Mouse (Mus musculus) limb, embryonic 14.5 days (tissue): Measurements from ENCODE around the gene Gm6793. TPM values are rescaled to one million over a fixed set of nuclear protein-coding genes. Genes with fewer than 3 reads are reported as not detected.

Experiments
- ATAC-seq: fragments of 200-750 bp; cut with Nextera tagmentation; 2 replicates; pipeline ENCODE4 v1.8.0; 2017; ENCODE audit warnings: low read depth, moderate number of reproducible peaks, moderate TSS enrichment; ENCODE audit not compliant: low FRiP score
- DNase-seq: peaks from one replicate; pipeline ENCODE4 v3.0.0-alpha.2; 2015; ENCODE audit warnings: low spot score
- H3K27ac ChIP-seq: fragments of 300-500 bp; sonication (generic); replicated peaks from 2 replicates; pipeline ENCODE4 v1.5.1; 2014; ENCODE audit warnings: low read depth, mild to moderate bottlenecking, low read length, moderate library complexity, mixed read lengths
- H3K27me3 ChIP-seq: fragments of 300-500 bp; sonication (generic); 2 replicates; pipeline ENCODE4 v1.6.1; 2014; ENCODE audit warnings: low read length, mixed read lengths; ENCODE audit not compliant: control insufficient read depth, insufficient read depth
- H3K36me3 ChIP-seq: fragments of 300-500 bp; sonication (generic); 2 replicates; pipeline ENCODE4 v1.6.1; 2014; ENCODE audit warnings: mild to moderate bottlenecking, low read length, moderate library complexity, mixed read lengths; ENCODE audit not compliant: control insufficient read depth, insufficient read depth
- H3K4me1 ChIP-seq: fragments of 300-500 bp; sonication (generic); 2 replicates; pipeline ENCODE4 v1.6.1; 2014; ENCODE audit warnings: antibody characterized with exemption, low read length, mixed read lengths; ENCODE audit not compliant: control insufficient read depth, insufficient read depth
- H3K4me2 ChIP-seq: fragments of 300-500 bp; sonication (generic); replicated peaks from 2 replicates; pipeline ENCODE4 v1.6.1; 2014; ENCODE audit warnings: low read depth, mild to moderate bottlenecking, low read length, moderate library complexity; ENCODE audit not compliant: severe bottlenecking
- H3K4me3 ChIP-seq: fragments of 300-500 bp; sonication (generic); replicated peaks from 2 replicates; pipeline ENCODE4 v1.5.1; 2014; ENCODE audit warnings: low read length
- H3K9ac ChIP-seq: fragments of 300-500 bp; sonication (generic); 2 replicates; pipeline ENCODE4 v1.6.1; 2014; ENCODE audit warnings: mild to moderate bottlenecking, low read depth, low read length, moderate library complexity; ENCODE audit not compliant: severe bottlenecking
- H3K9me3 ChIP-seq: fragments of 300-500 bp; sonication (generic); 2 replicates; pipeline ENCODE4 v1.6.1; 2016; ENCODE audit warnings: low read length; ENCODE audit not compliant: control insufficient read depth
- POLR2A ChIP-seq: fragments of 200-500 bp; IDR thresholded peaks from 2 replicates; pipeline ENCODE4 v1.8.0; 2012; ENCODE audit warnings: inconsistent platforms, mild to moderate bottlenecking, moderate library complexity, borderline replicate concordance; ENCODE audit not compliant: insufficient read depth, insufficient read length; ENCODE audit errors: extremely low read depth
- WGBS: fragments of 180-500 bp; shearing (Covaris S2); extraction: QIAGEN DNeasy Blood & Tissue Kit; methylation state at CpG from one replicate; pipeline ENCODE4 v1.1.7; 2014; 5-methylcytosine and 5-hydroxymethylcytosine counted together
- polyA plus RNA-seq, 2 experiments: library from polyadenylated mRNA; depleted of rRNA in 1 of 2; stranded (reverse) in 1 of 2; unstranded in 1 of 2; fragments of >200 nt; fragmentation: Nextera tagmentation in 1 of 2; extraction: Ambion mirVana in 1 of 2; gene quantifications; 2 replicates each; pipeline versions ENCODE4 v1.2.1 to v1.2.3; 2012 to 2014

Gm6793 gene
- polyA plus RNA-seq (2012; rRNA removed) = 0.22 and 0.34 TPM in 2 replicates
- polyA plus RNA-seq (2014; fragmentation: Nextera tagmentation; extraction: Ambion mirVana) = 0.43 and 0.72 TPM in 2 replicates

GRCm38 (mm10) chr8:112014936-112015335 is at the start of gene Gm6793:
Gene Gm6793, minus strand, starts transcription at chr8:112015036.
- no peak within 1 kb of the TSS for H3K27ac ChIP-seq
- H3K4me3 ChIP-seq = no peak within 1 kb of the TSS
- ATAC-seq = no peak
- peaks cover 37% of the 10 kb centered on the region for H3K36me3 ChIP-seq
- H3K9ac ChIP-seq = no peak within 1 kb of the TSS
- 96% methylated on average over 11 of the region's 11 CpGs for WGBS
- H3K27me3 ChIP-seq = no peaks in the 10 kb centered on the region
- H3K4me2 ChIP-seq = no peak within 1 kb of the TSS
- no peaks in the 10 kb centered on the region for H3K9me3 ChIP-seq
- H3K4me1 ChIP-seq = peaks cover 18% of the 10 kb centered on the region
- no peak for TF ChIP-seq POLR2A
- no peak for DNase-seq

DNA sequence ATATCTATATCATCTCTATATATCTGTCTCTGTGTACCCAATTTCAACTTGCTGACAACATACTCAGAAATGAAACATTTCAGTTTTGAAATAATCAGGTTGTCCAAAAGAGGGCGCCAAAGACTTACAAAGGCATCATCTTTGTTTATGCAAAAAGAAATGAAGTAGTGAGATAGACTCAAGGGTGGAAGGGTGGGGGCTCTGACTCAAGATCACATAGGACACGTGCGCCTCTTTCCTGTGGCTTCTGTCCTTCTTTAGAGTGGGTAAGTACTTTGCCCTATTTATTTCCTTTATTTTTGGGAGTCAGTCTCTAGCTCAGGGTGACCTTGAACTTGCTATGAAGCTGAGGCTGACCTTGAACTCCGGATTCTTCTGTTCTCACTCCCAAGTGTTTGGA is 46.5 kb upstream of the Gm6793 start:
- Histone ChIP-seq H3K4me3 (no peak overlapping the region), H3K27me3 (no peaks in the 10 kb centered on the region), H3K9ac (no peak overlapping the region), H3K36me3 (no peaks in the 10 kb centered on the region), H3K4me2 (no peak overlapping the region), H3K27ac (no peak overlapping the region), H3K4me1 (no peaks in the 10 kb centered on the region), H3K9me3 (no peaks in the 10 kb centered on the region)
- no peak for ATAC-seq
- 47% methylated on average over 4 of the region's 4 CpGs for WGBS
- DNase-seq = peak; percentile 62
- TF ChIP-seq POLR2A = no peak

GRCm38 (mm10) chr8:112054456-112054855 is 39.6 kb upstream of the Gm6793 start:
- no peak for TF ChIP-seq POLR2A
- no peak overlapping the region for H3K4me2 ChIP-seq

DNA sequence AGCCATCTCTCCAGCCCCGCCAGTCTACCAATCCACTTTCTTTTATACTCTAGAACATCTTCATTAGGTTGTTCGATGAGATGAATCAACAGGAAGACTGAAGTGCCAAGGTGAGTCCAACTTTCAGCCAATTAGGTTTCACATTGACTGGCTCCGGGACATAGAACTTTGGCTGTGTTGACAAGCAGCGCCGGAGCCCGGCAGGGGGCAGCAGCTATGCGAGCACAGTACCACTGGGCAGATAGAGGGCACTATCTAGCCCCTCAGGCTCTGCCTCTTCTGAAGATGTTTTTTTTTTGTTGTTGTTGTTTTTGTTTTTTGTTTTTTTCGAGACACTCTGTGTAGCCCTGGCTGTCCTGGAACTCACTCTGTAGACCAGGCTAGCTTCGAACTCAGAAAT is 36.7 kb upstream of the Gm6793 start:
- WGBS = 81% methylated on average over 9 of the region's 9 CpGs
- no peaks in the 10 kb centered on the region for H3K4me1 ChIP-seq

More at GRCm38 (mm10) chr8:112054456-112054855, 39.6 kb upstream of the Gm6793 start:
- no peaks in the 10 kb centered on the region for H3K9me3 ChIP-seq
- no peak overlapping the region for H3K27ac ChIP-seq
- no peaks in the 10 kb centered on the region for H3K27me3 ChIP-seq
- H3K4me1 ChIP-seq = no peaks in the 10 kb centered on the region
- ATAC-seq = no peak
- H3K36me3 ChIP-seq = no peaks in the 10 kb centered on the region
- DNase-seq = no peak
- no peak overlapping the region for H3K9ac ChIP-seq
- no peak overlapping the region for H3K4me3 ChIP-seq

GRCm38 (mm10) chr8:112049984-112050383 is 35.1 kb upstream of the Gm6793 start:
- no peak overlapping the region for H3K4me3 ChIP-seq
- no peaks in the 10 kb centered on the region for H3K9me3 ChIP-seq
- H3K27me3 ChIP-seq = no peaks in the 10 kb centered on the region
- DNase-seq (no peak), ATAC-seq (no peak)
- no peak for TF ChIP-seq POLR2A
- WGBS = 81% methylated on average over 6 of the region's 6 CpGs
- no peak overlapping the region for H3K9ac ChIP-seq
- H3K36me3 ChIP-seq = no peaks in the 10 kb centered on the region
- no peaks in the 10 kb centered on the region for H3K4me1 ChIP-seq
- H3K27ac ChIP-seq = no peak overlapping the region
- H3K4me2 ChIP-seq = no peak overlapping the region

More for the DNA sequence above, 36.7 kb upstream of the Gm6793 start:
- Histone ChIP-seq H3K9me3 (no peaks in the 10 kb centered on the region), H3K4me2 (no peak overlapping the region), H3K9ac (no peak overlapping the region), H3K4me3 (no peak overlapping the region), H3K36me3 (no peaks in the 10 kb centered on the region), H3K27me3 (no peaks in the 10 kb centered on the region), H3K27ac (no peak overlapping the region)
- TF ChIP-seq POLR2A = no peak
- DNase-seq (no peak), ATAC-seq (no peak)

GRCm38 (mm10) chr8:112048293-112048692 is 33.5 kb upstream of the Gm6793 start:
- Histone ChIP-seq H3K9ac (no peak overlapping the region), H3K36me3 (no peaks in the 10 kb centered on the region), H3K9me3 (no peaks in the 10 kb centered on the region), H3K27ac (no peak overlapping the region), H3K4me1 (no peaks in the 10 kb centered on the region), H3K27me3 (no peaks in the 10 kb centered on the region), H3K4me3 (no peak overlapping the region), H3K4me2 (no peak overlapping the region)
- WGBS = 83% methylated on average over 6 of the region's 6 CpGs
- ATAC-seq (no peak), DNase-seq (no peak)
- no peak for TF ChIP-seq POLR2A
